Mouse (Mus musculus) c-Kit-negative CD71-positive TER-119-positive erythroid progenitor cells, embryonic 14.5 days (primary cell): ENCODE measurements around the gene Shc3.

Experiments used
- DNase-seq: peaks from one replicate; pipeline ENCODE4 v3.0.0-alpha.2; 2013; ENCODE audit warnings: low read depth, low spot score

The Shc3 gene

GRCm38 (mm10) chr13:51568501-51568901 lies 718 bp downstream of the Shc3 start:
- no peak for DNase-seq

DNA sequence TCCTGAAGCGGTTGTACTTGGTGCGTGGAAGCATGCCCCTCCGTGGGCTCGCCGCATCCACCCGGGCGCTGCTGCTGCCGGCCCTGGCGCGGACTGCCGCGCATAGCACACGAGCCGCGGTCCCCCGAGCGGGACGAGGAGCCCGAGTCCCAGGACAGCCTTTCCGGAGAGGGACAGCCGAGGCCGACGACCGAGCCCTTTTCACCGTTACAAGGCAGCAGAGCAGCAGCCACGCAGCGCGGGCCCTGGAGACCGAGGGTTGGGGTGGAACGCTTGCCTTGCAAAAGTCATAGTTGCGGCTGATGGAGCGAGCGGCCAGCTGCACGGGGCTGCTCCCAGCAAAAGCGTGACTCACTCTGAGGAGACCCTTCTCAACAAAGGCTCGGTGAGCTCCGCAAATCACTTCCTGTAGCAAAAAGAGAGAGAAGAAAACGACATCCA lies 1.8 kb downstream of the Shc3 start:
- DNase-seq, result no peak

- no peak for DNase-seq
Observed at GRCm38 (mm10) chr13:51567078-51567395, 2.2 kb downstream of the Shc3 start.

GRCm38 (mm10) chr13:51566371-51567077 lies 2.7 kb downstream of the Shc3 start:
- no peak for DNase-seq

DNA sequence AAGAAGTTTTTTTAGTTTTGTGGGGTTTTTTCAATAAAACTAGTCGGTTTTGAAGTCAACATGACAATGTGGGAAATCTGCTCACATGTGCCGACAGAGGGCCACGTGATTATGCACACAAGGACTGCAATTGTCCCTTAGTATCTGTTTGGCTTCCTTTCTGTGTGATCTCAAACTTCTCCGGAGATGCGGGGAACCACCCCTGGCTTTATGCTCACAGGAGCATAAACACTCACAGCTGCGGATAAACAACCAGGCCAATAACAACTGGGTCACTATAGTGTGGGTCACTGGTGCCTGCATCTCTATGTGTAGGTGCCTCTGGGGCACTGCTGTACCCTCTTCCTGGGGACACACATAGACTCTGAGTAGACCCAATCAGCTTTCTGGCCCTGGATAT lies 4.5 kb downstream of the Shc3 start:
- no peak for DNase-seq

DNA sequence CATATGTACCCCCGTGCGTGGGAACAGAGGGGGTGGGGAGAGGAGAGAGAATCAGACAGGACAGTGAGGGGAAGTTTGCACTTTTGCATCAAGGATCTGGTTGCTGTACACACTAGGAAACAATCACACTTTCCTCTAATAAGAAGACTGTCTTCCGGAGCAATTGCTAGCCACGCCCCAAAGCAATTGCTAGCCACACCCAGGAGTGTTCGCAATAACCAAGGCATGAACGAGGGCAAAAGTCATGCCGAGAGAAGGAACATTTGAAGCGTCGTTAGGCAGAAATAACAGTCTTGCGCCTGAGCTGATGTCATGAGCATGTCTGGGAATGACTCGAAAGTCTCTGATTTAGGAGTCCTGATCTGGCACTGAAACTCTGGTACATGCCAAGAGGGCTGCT lies 15.9 kb downstream of the Shc3 start:
- no peak for DNase-seq

DNA sequence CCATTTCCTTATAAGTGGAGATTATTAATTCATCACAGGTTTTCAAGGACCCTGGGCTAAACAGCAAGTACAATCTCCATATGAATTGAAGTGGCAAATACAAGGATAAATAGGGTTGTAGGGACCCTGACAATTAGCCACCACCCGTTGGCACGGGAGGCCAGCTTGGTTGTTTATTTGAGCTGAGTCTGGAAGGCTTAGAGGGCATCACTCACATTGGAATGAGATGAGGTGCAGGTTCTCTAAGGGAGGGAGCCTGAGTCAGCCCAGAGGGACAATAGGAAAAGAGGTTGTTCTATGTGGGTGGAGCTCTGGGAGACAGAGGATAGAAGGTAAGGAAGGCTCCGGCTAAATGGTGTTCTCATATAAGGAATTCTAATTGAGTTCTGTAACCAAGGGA lies 17.0 kb downstream of the Shc3 start:
- no peak for DNase-seq

- DNase-seq, result no peak
Observed at GRCm38 (mm10) chr13:51551824-51552223, 17.4 kb downstream of the Shc3 start.

DNA sequence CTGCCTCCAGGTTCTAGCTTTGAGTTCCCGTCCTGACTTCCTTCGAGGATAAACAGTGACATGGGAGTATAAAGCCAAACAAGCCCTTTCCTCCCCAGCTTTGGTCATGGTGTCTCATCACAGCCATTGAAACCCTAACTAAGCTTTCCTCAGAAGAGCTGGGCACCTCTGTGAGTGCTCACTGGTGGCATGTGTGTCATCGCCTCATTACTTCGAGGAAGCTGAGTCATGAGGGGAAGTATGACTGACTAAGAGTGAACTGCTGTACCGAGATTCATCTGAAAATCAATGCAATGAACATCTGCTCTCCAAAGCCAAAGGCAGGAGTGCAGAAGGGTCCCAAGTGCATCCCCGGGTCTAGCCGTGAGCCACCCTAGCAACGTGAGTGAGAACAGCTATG lies 29.4 kb downstream of the Shc3 start:
- DNase-seq, result no peak

GRCm38 (mm10) chr13:51535326-51535725 lies 33.9 kb downstream of the Shc3 start:
- no peak for DNase-seq

DNA sequence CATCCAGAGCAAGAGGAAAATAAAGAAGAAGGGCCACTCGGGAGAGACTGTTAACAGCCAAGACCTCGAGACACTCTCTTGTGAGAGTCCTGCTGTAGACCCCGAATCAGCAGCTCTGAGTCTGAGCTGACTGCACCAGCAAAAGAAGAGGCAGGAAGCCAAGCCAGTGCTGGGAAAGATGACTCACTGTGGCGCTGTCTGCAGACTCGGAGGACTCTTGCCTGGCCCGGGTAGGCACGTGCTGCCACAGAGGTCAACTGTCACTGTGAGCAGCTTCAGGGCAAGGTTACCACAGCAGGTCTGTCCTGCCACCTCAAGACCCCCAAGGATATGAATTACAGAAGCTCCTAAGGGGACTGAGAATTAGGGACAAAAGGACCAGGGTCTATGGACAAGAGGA lies 42.7 kb downstream of the Shc3 start:
- DNase-seq, result no peak

DNA sequence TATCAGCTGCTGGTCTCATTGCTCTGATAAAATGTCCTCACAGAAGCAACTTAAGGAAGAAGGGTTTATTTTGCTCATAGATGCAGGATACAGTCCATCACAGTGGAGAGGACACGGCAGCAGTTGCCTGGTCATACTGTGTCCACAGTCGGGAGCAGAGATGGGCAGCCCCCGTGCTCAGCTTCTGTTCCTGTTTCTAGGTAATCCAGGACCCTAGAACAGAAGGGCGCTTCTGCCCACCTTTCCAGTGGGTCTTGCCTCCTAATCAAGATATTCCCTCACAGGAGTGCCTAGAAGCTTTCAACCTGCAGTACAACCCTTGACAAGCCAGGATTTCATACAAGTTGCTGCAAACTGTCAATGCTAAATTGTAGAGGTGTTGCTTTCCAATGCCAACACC lies 44.9 kb downstream of the Shc3 start:
- DNase-seq, result no peak

DNA sequence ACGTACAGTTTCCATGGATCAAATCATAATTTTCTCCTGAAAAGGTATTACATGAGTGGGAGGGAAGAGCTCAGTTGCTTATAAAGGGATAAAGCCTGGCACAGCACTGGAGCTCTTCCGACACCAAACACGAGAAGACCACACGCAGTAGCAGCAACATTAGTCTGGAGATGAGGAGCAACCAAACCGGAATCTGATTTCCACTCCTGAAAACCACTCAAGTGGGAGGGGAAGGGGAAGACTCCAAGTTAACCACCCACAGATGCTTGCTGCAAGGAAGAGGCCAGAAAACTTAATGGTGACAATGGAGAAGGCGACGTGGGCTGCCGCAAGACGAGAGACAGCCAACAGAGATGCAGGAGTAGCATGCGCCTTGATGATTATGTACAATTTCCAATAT lies 45.9 kb downstream of the Shc3 start:
- no peak for DNase-seq

DNA sequence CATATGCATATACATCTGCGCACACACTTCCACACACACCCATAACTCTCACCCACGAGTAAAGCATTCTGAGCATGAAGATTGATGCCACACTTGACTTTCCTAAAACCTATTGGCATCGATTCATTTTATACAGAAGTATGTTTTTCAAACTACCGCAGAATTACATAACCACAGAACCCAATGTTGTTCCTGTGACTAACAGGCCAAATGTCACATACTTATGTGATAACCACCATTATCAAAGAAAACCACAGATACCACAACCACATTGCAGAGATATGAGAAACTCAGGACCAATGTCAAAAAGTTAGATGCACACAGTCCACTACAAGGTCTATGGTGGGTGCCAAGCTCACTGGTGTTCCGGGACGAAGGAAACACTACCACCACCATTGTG lies 50.3 kb downstream of the Shc3 start:
- DNase-seq, result no peak

- DNase-seq, result no peak
Observed at GRCm38 (mm10) chr13:51517943-51518342, 51.3 kb downstream of the Shc3 start.

- no peak for DNase-seq
Observed at GRCm38 (mm10) chr13:51508836-51509235, 60.4 kb downstream of the Shc3 start.

DNA sequence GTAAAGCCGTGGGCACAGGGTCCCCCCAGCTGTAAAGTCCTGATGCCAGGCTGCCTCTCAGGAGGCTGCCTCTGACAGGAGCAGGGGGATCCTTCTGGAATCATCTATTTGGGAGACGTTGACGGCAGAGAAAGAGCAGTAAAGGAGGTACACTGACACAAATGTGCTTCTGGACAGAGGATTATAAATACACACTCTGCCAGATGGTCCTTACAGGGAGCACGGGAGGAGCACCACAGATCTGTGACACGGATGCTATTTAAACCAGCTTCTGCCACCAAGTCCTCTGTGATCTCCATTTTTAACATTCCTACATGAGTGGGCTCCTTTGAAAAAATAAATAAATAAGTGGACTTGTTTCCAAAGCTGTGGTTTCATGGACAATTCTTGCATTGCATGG lies 63.5 kb downstream of the Shc3 start:
- DNase-seq, result no peak

- no peak for DNase-seq
Observed at GRCm38 (mm10) chr13:51499769-51500168, 69.5 kb downstream of the Shc3 start.

DNA sequence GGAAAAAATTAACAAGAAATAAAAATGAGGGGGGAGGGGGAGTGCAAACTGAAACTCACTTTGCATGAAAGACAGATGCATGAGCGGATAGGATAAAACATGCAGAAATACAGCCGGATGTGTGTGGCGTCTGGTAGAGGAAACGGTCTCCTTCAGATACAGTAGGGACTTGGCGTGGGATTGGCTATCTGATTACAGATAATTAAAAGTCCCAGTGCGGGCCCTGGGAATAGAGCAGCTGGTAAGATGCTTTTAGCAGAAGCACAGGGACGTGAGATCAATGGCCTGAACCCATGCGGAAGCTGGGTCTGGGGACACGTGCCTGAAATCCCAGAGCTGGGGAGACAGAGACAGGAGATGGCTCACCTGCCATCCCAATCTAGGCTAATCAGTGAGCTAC lies 75.5 kb downstream of the Shc3 start:
- no peak for DNase-seq

DNA sequence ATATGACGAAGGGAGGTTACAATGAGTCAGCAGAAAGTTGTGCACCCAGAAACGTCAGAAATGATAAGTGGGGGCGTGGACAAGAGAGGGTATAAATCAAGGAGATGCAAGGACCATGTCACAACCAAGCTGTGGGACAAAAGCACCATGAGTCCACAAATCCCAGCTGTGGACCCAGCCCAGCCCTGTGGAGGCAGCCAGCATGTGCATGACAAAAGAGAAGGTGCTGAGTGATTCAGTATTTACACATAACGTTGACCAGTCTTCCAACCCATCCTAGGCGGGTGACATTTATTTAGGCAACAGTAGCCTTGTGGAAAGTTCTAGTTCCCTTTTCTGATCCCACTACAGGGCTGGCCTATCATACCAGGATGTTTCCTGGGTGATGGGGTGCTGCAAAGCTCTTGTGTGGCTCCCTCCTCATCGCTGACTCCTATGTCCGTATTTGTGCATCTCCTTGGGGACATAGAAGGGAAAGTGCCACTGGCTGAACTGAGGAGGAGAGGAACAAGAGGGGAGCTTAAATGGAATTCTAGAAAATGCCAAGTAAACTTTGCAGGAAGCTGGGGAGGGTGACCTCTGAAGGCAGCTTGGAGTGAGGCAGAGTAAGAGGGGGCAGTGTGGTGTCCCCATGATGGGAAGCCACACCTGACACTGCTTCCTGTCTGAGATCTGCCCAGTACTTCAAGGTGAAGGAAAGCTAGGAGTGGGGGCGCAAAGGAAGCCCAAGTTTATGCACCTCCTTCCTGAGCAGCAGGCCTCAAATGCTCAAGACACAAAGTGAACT lies 77.4 kb downstream of the Shc3 start:
- DNase-seq, result no peak

- no peak for DNase-seq
Observed at GRCm38 (mm10) chr13:51490195-51490594, 79.0 kb downstream of the Shc3 start.

DNA sequence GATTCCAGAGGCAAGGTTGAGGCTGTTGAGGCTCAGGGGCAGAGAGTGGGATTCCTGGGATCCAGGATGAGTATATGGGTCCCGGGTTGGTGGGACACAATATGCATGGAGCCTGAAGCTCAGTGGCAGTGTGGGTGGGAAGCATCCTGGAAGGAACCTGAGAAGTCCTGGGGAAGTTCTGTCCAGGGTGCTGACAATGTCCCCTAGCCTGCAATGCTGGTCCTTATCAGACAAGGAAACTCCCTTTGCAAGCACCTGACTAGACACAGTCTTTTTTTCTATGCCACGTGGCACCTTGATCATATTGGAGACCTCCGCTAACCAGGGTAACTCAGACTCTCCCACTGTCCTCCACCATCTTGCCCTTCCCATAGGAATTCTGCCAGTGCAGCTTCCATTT lies 80.3 kb downstream of the Shc3 start:
- no peak for DNase-seq

- DNase-seq, result no peak
Observed at GRCm38 (mm10) chr13:51485291-51485690, 83.9 kb downstream of the Shc3 start.
